In genomic region chr11:121129616-121130015, GRCm38 (mm10) we compare ENCODE assay signal across 21 mouse cellular contexts. TPM values are rescaled to one million over a fixed set of nuclear protein-coding genes. Genes with fewer than 3 reads are reported as not detected.
"Had no signal": no experiment of that assay in that cellular context is flagged by ENCODE, and none has a peak within 500 bp of the region (broad histone marks: within the 10 kb centered on the region; RNA-seq: fewer than 3 reads in every experiment).

No protein-coding gene starts in this region.

- ATAC-seq: intestine, postnatal 0 days; liver, postnatal 0 days; midbrain, embryonic 13.5 days had no signal

- H3K27ac ChIP-seq: layer of hippocampus, adult 2 months; limb, embryonic 10.5 days; liver, embryonic 13.5 days; midbrain, embryonic 13.5 days; neural tube, embryonic 15.5 days; stomach, embryonic 15.5 days had no signal

- H3K4me3 ChIP-seq: layer of hippocampus, adult 2 months; limb, embryonic 10.5 days; liver, embryonic 13.5 days; midbrain, embryonic 13.5 days; neural tube, embryonic 15.5 days; stomach, embryonic 15.5 days had no signal

- H3K4me1 ChIP-seq: limb, embryonic 10.5 days; midbrain, embryonic 13.5 days; neural tube, embryonic 15.5 days; stomach, embryonic 15.5 days had no signal

- H3K9me3 ChIP-seq: limb, embryonic 10.5 days; liver, embryonic 13.5 days; midbrain, embryonic 13.5 days; neural tube, embryonic 15.5 days; stomach, embryonic 15.5 days had no signal

- H3K4me2 ChIP-seq: liver, embryonic 13.5 days; midbrain, embryonic 13.5 days; neural tube, embryonic 15.5 days; stomach, embryonic 15.5 days had no signal

- DNase-seq: kidney, adult 8-10 months; kidney, postnatal 4 days; liver, embryonic 13.5 days; liver, postnatal 0 days; right cerebral cortex, postnatal 4 days; thymus, adult 2 months; thymus, postnatal 25 days had no signal

- H3K36me3 ChIP-seq: limb, embryonic 10.5 days; liver, embryonic 13.5 days; midbrain, embryonic 13.5 days; neural tube, embryonic 15.5 days; stomach, embryonic 15.5 days had no signal

- H3K9ac ChIP-seq: liver, embryonic 13.5 days; liver, postnatal 0 days; midbrain, embryonic 13.5 days; neural tube, embryonic 15.5 days; stomach, embryonic 15.5 days had no signal

- H3K27me3 ChIP-seq: liver, embryonic 13.5 days; midbrain, embryonic 13.5 days; neural tube, embryonic 15.5 days; stomach, embryonic 15.5 days had no signal

RNA-seq across cellular contexts. Expression of gene Tex19.2, which starts 11.1 kb away (rescaled TPM):
- total RNA-seq: layer of hippocampus, adult 2 months; layer of hippocampus, postnatal 10 days; left cerebral cortex, postnatal 14 days; midbrain, postnatal 0 days had no signal
- polyA plus RNA-seq: kidney, embryonic 16.5 days; limb, embryonic 10.5 days; liver, postnatal 0 days; midbrain, embryonic 13.5 days; midbrain, postnatal 0 days; neural tube, embryonic 11.5 days; neural tube, embryonic 15.5 days; spleen, adult 2 months; stomach, embryonic 15.5 days had no signal

RNA-seq across cellular contexts. Expression of gene Tex19.1, which starts 16.3 kb away (rescaled TPM):
- total RNA-seq: layer of hippocampus, adult 2 months; layer of hippocampus, postnatal 10 days; left cerebral cortex, postnatal 14 days; megakaryocyte progenitor cell, adult 5-6 weeks; midbrain, postnatal 0 days had no signal
- polyA plus RNA-seq: intestine, postnatal 0 days; limb, embryonic 10.5 days; liver, postnatal 0 days; midbrain, embryonic 13.5 days; midbrain, postnatal 0 days; neural tube, embryonic 11.5 days; neural tube, embryonic 15.5 days; spleen, adult 2 months had no signal

RNA-seq across cellular contexts. Expression of gene Uts2r, which starts 30.5 kb away (rescaled TPM):
- total RNA-seq: left cerebral cortex, postnatal 14 days; megakaryocyte progenitor cell, adult 5-6 weeks had no signal
- polyA plus RNA-seq: intestine, postnatal 0 days; liver, embryonic 13.5 days; liver, postnatal 0 days; neural tube, embryonic 11.5 days; spleen, adult 2 months; stomach, embryonic 15.5 days; urinary bladder, adult 2 months had no signal

RNA-seq across cellular contexts. Expression of gene Sectm1a, which starts 48.6 kb away (rescaled TPM):
- total RNA-seq: layer of hippocampus, adult 2 months; layer of hippocampus, postnatal 10 days; left cerebral cortex, postnatal 14 days; megakaryocyte progenitor cell, adult 5-6 weeks; midbrain, postnatal 0 days had no signal
- polyA plus RNA-seq: limb, embryonic 10.5 days; midbrain, embryonic 13.5 days; midbrain, postnatal 0 days; neural tube, embryonic 11.5 days; neural tube, embryonic 15.5 days had no signal
